Mouse (Mus musculus) left cerebral cortex, adult 9 months (tissue): Measurements from ENCODE around the gene Notch1.

Source experiments
- DNase-seq, 2 experiments: peaks; one replicate each; pipeline ENCODE4 v3.0.0; 2022; ENCODE audit warnings: low spot score in 2 of 2

Gene Notch1

GRCm38 (mm10) chr2:26516275-26516674, at the start of gene Notch1:
TSS of gene Notch1 (minus strand) at chr2:26516663.
- no peak for DNase-seq

GRCm38 (mm10) chr2:26566221-26566620, 49.8 kb upstream of the Notch1 start:
- DNase-seq = peak in 1 of 2 experiments; percentile 31

GRCm38 (mm10) chr2:26561351-26562016, 45.0 kb upstream of the Notch1 start:
- peak in 1 of 2 experiments; percentile 46 for DNase-seq

GRCm38 (mm10) chr2:26560506-26560905, 44.0 kb upstream of the Notch1 start:
- DNase-seq = no peak

GRCm38 (mm10) chr2:26556535-26556993, 40.1 kb upstream of the Notch1 start:
- no peak for DNase-seq

GRCm38 (mm10) chr2:26555076-26555475, 38.6 kb upstream of the Notch1 start:
- peak in 1 of 2 experiments; percentile 67 for DNase-seq

GRCm38 (mm10) chr2:26553904-26554303, 37.4 kb upstream of the Notch1 start:
- no peak for DNase-seq

GRCm38 (mm10) chr2:26552066-26552465, 35.6 kb upstream of the Notch1 start:
- DNase-seq = no peak

- DNase-seq = no peak
These were observed 35.0 kb upstream of the Notch1 start for GRCm38 (mm10) chr2:26551446-26551845.

- DNase-seq = no peak
These were observed 34.3 kb upstream of the Notch1 start for GRCm38 (mm10) chr2:26550777-26551176.

- no peak for DNase-seq
These were observed 33.7 kb upstream of the Notch1 start for GRCm38 (mm10) chr2:26550205-26550604.

GRCm38 (mm10) chr2:26549801-26550200, 33.3 kb upstream of the Notch1 start:
- no peak for DNase-seq

- DNase-seq = peak in 1 of 2 experiments; percentile 22
These were observed 31.0 kb upstream of the Notch1 start for GRCm38 (mm10) chr2:26547481-26547880.

GRCm38 (mm10) chr2:26544265-26544664, 27.8 kb upstream of the Notch1 start:
- DNase-seq = no peak

GRCm38 (mm10) chr2:26543768-26544167, 27.3 kb upstream of the Notch1 start:
- no peak for DNase-seq

GRCm38 (mm10) chr2:26543155-26543554, 26.7 kb upstream of the Notch1 start:
- DNase-seq = no peak

GRCm38 (mm10) chr2:26541258-26541910, 24.9 kb upstream of the Notch1 start:
- DNase-seq = no peak

GRCm38 (mm10) chr2:26540721-26541120, 24.3 kb upstream of the Notch1 start:
- no peak for DNase-seq

- no peak for DNase-seq
These were observed 23.1 kb upstream of the Notch1 start for GRCm38 (mm10) chr2:26539516-26539915.

- peak in 1 of 2 experiments; percentile 51 for DNase-seq
These were observed 19.1 kb upstream of the Notch1 start for GRCm38 (mm10) chr2:26535517-26536045.

GRCm38 (mm10) chr2:26534616-26535015, 18.2 kb upstream of the Notch1 start:
- peak in 1 of 2 experiments; percentile 47 for DNase-seq

GRCm38 (mm10) chr2:26534161-26534560, 17.7 kb upstream of the Notch1 start:
- DNase-seq = no peak

- DNase-seq = no peak
These were observed 16.8 kb upstream of the Notch1 start for GRCm38 (mm10) chr2:26533249-26533648.
